Mouse (Mus musculus) adrenal gland, adult 8-10 months (tissue): ENCODE data around the gene Ube2cbp. TPM values are rescaled to one million over a fixed set of nuclear protein-coding genes. Genes with fewer than 3 reads are reported as not detected.

ENCODE experiments used
- DNase-seq: peaks from one replicate; pipeline ENCODE4 v3.0.0; 2022
- total RNA-seq, 4 experiments: library from RNA; stranded (reverse); gene quantifications; 2 replicates each; pipeline ENCODE4 v1.2.4; 2022

The Ube2cbp gene
- total RNA-seq, 4 experiments from 2014 or later = 1.9 to 4.2 (median 3.5) TPM

GRCm38 (mm10) chr9:86315700-86316099, 149.1 kb downstream of the Ube2cbp start:
- no peak for DNase-seq

- no peak for DNase-seq
These were observed 156.1 kb downstream of the Ube2cbp start for GRCm38 (mm10) chr9:86308616-86309015.

GRCm38 (mm10) chr9:86306556-86306955, 158.2 kb downstream of the Ube2cbp start:
- no peak for DNase-seq

GRCm38 (mm10) chr9:86301407-86301806, 163.3 kb downstream of the Ube2cbp start:
- no peak for DNase-seq

- DNase-seq = no peak
These were observed 166.2 kb downstream of the Ube2cbp start for GRCm38 (mm10) chr9:86298596-86298995.

- no peak for DNase-seq
These were observed 166.6 kb downstream of the Ube2cbp start for GRCm38 (mm10) chr9:86298131-86298530.

- DNase-seq = no peak
These were observed 167.8 kb downstream of the Ube2cbp start for GRCm38 (mm10) chr9:86296683-86297638.

GRCm38 (mm10) chr9:86287570-86287954, 177.2 kb downstream of the Ube2cbp start:
- DNase-seq = no peak

GRCm38 (mm10) chr9:86286830-86287569, 177.8 kb downstream of the Ube2cbp start:
- no peak for DNase-seq

GRCm38 (mm10) chr9:86282555-86282954, 182.2 kb downstream of the Ube2cbp start:
- DNase-seq = no peak

GRCm38 (mm10) chr9:86281147-86281467, 183.6 kb downstream of the Ube2cbp start:
- DNase-seq = no peak

- DNase-seq = no peak
These were observed 184.1 kb downstream of the Ube2cbp start for GRCm38 (mm10) chr9:86280461-86281146.

GRCm38 (mm10) chr9:86269541-86269940, 195.2 kb downstream of the Ube2cbp start:
- no peak for DNase-seq

- DNase-seq = no peak
These were observed 198.1 kb downstream of the Ube2cbp start for GRCm38 (mm10) chr9:86266658-86267057.

Other genes starting within 250 kb of the Ube2cbp start
- gene Dop1a, start 2.2 kb upstream of the Ube2cbp start, total RNA-seq = 10 to 100 TPM; 24.8 to 43.2 (median 32.0) TPM
- gene Pgm3, start 106.9 kb upstream of the Ube2cbp start, total RNA-seq = 10 to 100 TPM; 37.2 to 94.7 (median 56.6) TPM
- 10 to 100 TPM in 1 of 4 experiments, 1 to 10 TPM in 3; 4.2 to 17.0 (median 6.2) TPM for gene Rwdd2a, start 107.0 kb upstream of the Ube2cbp start, total RNA-seq
- 1,000 to 10,000 TPM; 1,151 to 1,951 (median 1,592) TPM for gene Me1, start 231.0 kb upstream of the Ube2cbp start, total RNA-seq